Comparison of ENCODE assay signal across 19 mouse cellular contexts in genomic region chr10:62668463-62668862, GRCm38 (mm10).
"Had no signal": no experiment of that assay in that cellular context is flagged by ENCODE, and none has a peak within 500 bp of the region (broad histone marks: within the 10 kb centered on the region; RNA-seq: fewer than 3 reads in every experiment).

No protein-coding gene starts in this region.

- H3K36me3 ChIP-seq: heart, embryonic 10.5 days; heart, embryonic 12.5 days; hindbrain, embryonic 10.5 days; hindbrain, embryonic 12.5 days; limb, embryonic 10.5 days; limb, embryonic 12.5 days had no signal

- DNase-seq: gastrocnemius, adult 2 months; gastrocnemius, postnatal 10 days; gastrocnemius, postnatal 25 days; heart, adult 18-20 months; heart, postnatal 10 days; heart, postnatal 4 days; kidney, adult 18-20 months; kidney, adult 8-10 months; kidney, postnatal 25 days had no signal

- H3K9ac ChIP-seq: heart, embryonic 12.5 days; hindbrain, embryonic 12.5 days; hindbrain, embryonic 14.5 days; limb, embryonic 12.5 days had no signal

- H3K4me1 ChIP-seq: hindbrain, embryonic 10.5 days; hindbrain, embryonic 12.5 days; limb, embryonic 12.5 days had no signal

- H3K27ac ChIP-seq: gastrocnemius, adult 2 months; heart, embryonic 10.5 days; hindbrain, embryonic 10.5 days; hindbrain, embryonic 12.5 days; hindbrain, embryonic 14.5 days; layer of hippocampus, adult 2 months; left cerebral cortex, adult 2 months; limb, embryonic 10.5 days; limb, embryonic 12.5 days had no signal

- ATAC-seq: hindbrain, embryonic 16.5 days had no signal

- H3K27me3 ChIP-seq: heart, embryonic 12.5 days; hindbrain, embryonic 12.5 days; limb, embryonic 12.5 days had no signal

- H3K4me3 ChIP-seq: gastrocnemius, adult 2 months; heart, embryonic 10.5 days; heart, embryonic 12.5 days; hindbrain, embryonic 10.5 days; hindbrain, embryonic 12.5 days; layer of hippocampus, adult 2 months; left cerebral cortex, adult 2 months; limb, embryonic 10.5 days; limb, embryonic 12.5 days had no signal

- H3K9me3 ChIP-seq: heart, embryonic 10.5 days; heart, embryonic 12.5 days; hindbrain, embryonic 10.5 days; hindbrain, embryonic 12.5 days; limb, embryonic 10.5 days; limb, embryonic 12.5 days had no signal

- H3K4me2 ChIP-seq: heart, embryonic 12.5 days; hindbrain, embryonic 12.5 days; hindbrain, embryonic 14.5 days; limb, embryonic 12.5 days had no signal
